Mouse (Mus musculus) neutrophil, adult 5-6 weeks (primary cell): ENCODE measurements around the gene Gm45837. TPM values are rescaled to one million over a fixed set of nuclear protein-coding genes. Genes with fewer than 3 reads are reported as not detected.

Experiments used
- ATAC-seq: fragments of 151-379, 151-347 bp; 2 replicates; pipeline ENCODE4 v1.8.0; 2017; ENCODE audit warnings: mild to moderate bottlenecking, moderate TSS enrichment; ENCODE audit not compliant: insufficient number of reproducible peaks, poor library complexity, low FRiP score, severe bottlenecking; ENCODE audit errors: extremely low read depth
- total RNA-seq: library from RNA; stranded (forward); fragments of 200-1000 nt; gene quantifications from 2 replicates; pipeline ENCODE4 v1.2.3, GENCODE M21; 2017

The Gm45837 gene
- total RNA-seq, 1 experiment from 2014 or later: 7.8 TPM

GRCm38 (mm10) chr7:101422646-101423045 lies 12.0 kb downstream of the Gm45837 start:
- peak; percentile 35; the same call in 1 of the 2 replicates for ATAC-seq

GRCm38 (mm10) chr7:101423970-101424369 lies 13.3 kb downstream of the Gm45837 start:
- no peak for ATAC-seq

- no peak for ATAC-seq
These were observed 16.0 kb downstream of the Gm45837 start for GRCm38 (mm10) chr7:101426692-101427091.

- ATAC-seq: peak; percentile 43
These were observed 17.1 kb downstream of the Gm45837 start for GRCm38 (mm10) chr7:101427736-101428135.

- no peak for ATAC-seq
These were observed 24.4 kb downstream of the Gm45837 start for GRCm38 (mm10) chr7:101435038-101435437.

- ATAC-seq: no peak
These were observed 27.2 kb downstream of the Gm45837 start for GRCm38 (mm10) chr7:101437876-101438275.

- ATAC-seq: no peak
These were observed 32.4 kb downstream of the Gm45837 start for GRCm38 (mm10) chr7:101443093-101443492.

- ATAC-seq: no peak
These were observed 33.5 kb downstream of the Gm45837 start for GRCm38 (mm10) chr7:101444211-101444610.

- ATAC-seq: no peak
These were observed 39.2 kb downstream of the Gm45837 start for GRCm38 (mm10) chr7:101449855-101450254.

- peak; percentile 74 for ATAC-seq
These were observed 40.0 kb downstream of the Gm45837 start for GRCm38 (mm10) chr7:101450422-101451401.

GRCm38 (mm10) chr7:101452669-101453068 lies 42.0 kb downstream of the Gm45837 start:
- ATAC-seq: no peak

GRCm38 (mm10) chr7:101453296-101453695 lies 42.6 kb downstream of the Gm45837 start:
- ATAC-seq: no peak

- no peak for ATAC-seq
These were observed 43.0 kb downstream of the Gm45837 start for GRCm38 (mm10) chr7:101453725-101454124.

- ATAC-seq: no peak; the same call in 1 of the 2 replicates
These were observed 43.8 kb downstream of the Gm45837 start for GRCm38 (mm10) chr7:101454479-101454878.

GRCm38 (mm10) chr7:101455141-101455540 lies 44.5 kb downstream of the Gm45837 start:
- no peak for ATAC-seq

GRCm38 (mm10) chr7:101456318-101456717 lies 45.6 kb downstream of the Gm45837 start:
- ATAC-seq: no peak

GRCm38 (mm10) chr7:101456789-101457188 lies 46.1 kb downstream of the Gm45837 start:
- ATAC-seq: no peak

GRCm38 (mm10) chr7:101457283-101457682 lies 46.6 kb downstream of the Gm45837 start:
- ATAC-seq: no peak

- ATAC-seq: no peak
These were observed 47.1 kb downstream of the Gm45837 start for GRCm38 (mm10) chr7:101457801-101458200.

GRCm38 (mm10) chr7:101458278-101458781 lies 47.6 kb downstream of the Gm45837 start:
- ATAC-seq: no peak
